Mouse (Mus musculus) intestine, embryonic 14.5 days (tissue): ENCODE results near the gene Bag5. TPM values are rescaled to one million over a fixed set of nuclear protein-coding genes. Genes with fewer than 3 reads are reported as not detected.

Source experiments
- ATAC-seq: fragments of 200-750 bp; cut with Nextera tagmentation; replicated peaks from 2 replicates; pipeline ENCODE4 v1.8.0; 2017; ENCODE audit warnings: low read depth, moderate number of reproducible peaks, moderate TSS enrichment, moderate library complexity; ENCODE audit not compliant: low FRiP score, low TSS enrichment
- DNase-seq: peaks from one replicate; pipeline ENCODE4 v3.0.0-alpha.2; 2018; ENCODE audit warnings: low spot score
- H3K27ac ChIP-seq: fragments of 300-500 bp; sonication (generic); 2 replicates; pipeline ENCODE4 v1.5.1; 2014; ENCODE audit warnings: low read depth, mild to moderate bottlenecking, control low read depth
- H3K27me3 ChIP-seq: fragments of 300-500 bp; sonication (generic); replicated peaks from 2 replicates; pipeline ENCODE4 v1.6.1; 2014; ENCODE audit warnings: low read length, control low read depth; ENCODE audit not compliant: control insufficient read depth, insufficient read depth
- H3K36me3 ChIP-seq: fragments of 300-500 bp; sonication (generic); 2 replicates; pipeline ENCODE4 v1.6.1; 2014; ENCODE audit warnings: low read length, control low read depth; ENCODE audit not compliant: control insufficient read depth, insufficient read depth
- H3K4me1 ChIP-seq: fragments of 300-500 bp; sonication (generic); replicated peaks from 2 replicates; pipeline ENCODE4 v1.6.1; 2014; ENCODE audit warnings: low read length, control low read depth, mixed read lengths; ENCODE audit not compliant: control insufficient read depth, insufficient read depth
- H3K4me2 ChIP-seq: fragments of 300-500 bp; sonication (generic); 2 replicates; pipeline ENCODE4 v1.6.1; 2014; ENCODE audit warnings: low read length
- H3K4me3 ChIP-seq: fragments of 300-500 bp; sonication (generic); 2 replicates; pipeline ENCODE4 v1.5.1; 2014; ENCODE audit warnings: low read depth, low read length, control low read depth, mixed read lengths
- H3K9ac ChIP-seq: fragments of 300-500 bp; sonication (generic); 2 replicates; pipeline ENCODE4 v1.6.1; 2014; ENCODE audit warnings: mild to moderate bottlenecking, low read length
- H3K9me3 ChIP-seq: fragments of 300-500 bp; sonication (generic); 2 replicates; pipeline ENCODE4 v1.6.1; 2016; ENCODE audit warnings: low read length, control low read depth; ENCODE audit not compliant: control insufficient read depth
- WGBS: fragments of 180-500 bp; shearing (Covaris S2); extraction: QIAGEN DNeasy Blood & Tissue Kit; methylation state at CpG from one replicate; pipeline ENCODE4 v1.1.7; 2014; 5-methylcytosine and 5-hydroxymethylcytosine counted together
- polyA plus RNA-seq: library from polyadenylated mRNA; unstranded; fragments of >200 nt; fragmentation: Nextera tagmentation; extraction: Ambion mirVana; gene quantifications from 2 replicates; pipeline ENCODE4 v1.2.1, GENCODE M21; 2014

Gene Bag5
- polyA plus RNA-seq, 1 experiment from 2014 or later, result 52.4 TPM

DNA sequence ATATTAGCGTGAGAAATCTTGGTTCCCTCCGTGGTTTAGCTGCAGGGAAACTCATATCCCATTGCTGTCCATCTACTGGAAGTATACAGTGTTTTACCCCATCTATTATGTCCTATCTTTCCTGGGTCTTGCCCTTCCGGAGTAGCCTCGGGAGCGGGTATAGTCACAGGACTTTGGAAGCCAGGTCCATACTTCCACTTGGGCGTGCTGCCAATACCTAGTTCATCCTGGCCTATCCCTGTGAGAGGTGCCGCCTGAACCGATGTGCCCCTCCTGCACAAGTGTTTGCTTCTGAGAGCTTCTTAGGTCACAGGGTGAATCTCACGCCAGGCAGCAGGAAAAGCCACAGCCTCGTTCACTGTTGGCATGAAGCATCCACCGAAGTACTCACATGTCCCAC is 23.6 kb downstream of the Bag5 start:
- Histone ChIP-seq H3K4me1 (peaks cover 37% of the 10 kb centered on the region), H3K4me3 (no peak overlapping the region), H3K9me3 (no peaks in the 10 kb centered on the region), H3K27me3 (no peaks in the 10 kb centered on the region), H3K4me2 (no peak overlapping the region), H3K27ac (no peak overlapping the region), H3K36me3 (no peaks in the 10 kb centered on the region), H3K9ac (no peak overlapping the region)
- WGBS, result 77% methylated on average over 11 of the region's 11 CpGs
- DNase-seq (no peak), ATAC-seq (no peak)

- Histone ChIP-seq H3K27ac (no peak overlapping the region), H3K4me2 (no peak overlapping the region), H3K9me3 (no peaks in the 10 kb centered on the region), H3K4me3 (no peak overlapping the region), H3K27me3 (no peaks in the 10 kb centered on the region), H3K4me1 (peaks cover 23% of the 10 kb centered on the region), H3K36me3 (0 out of 2 replicates have a peak, but pooled peaks cover 5% of the 10 kb centered on the region), H3K9ac (peak overlapping the region; percentile 17; the same call in 1 of the 2 replicates)
- DNase-seq (no peak), ATAC-seq (no peak)
- 31% methylated on average over 2 of the region's 2 CpGs for WGBS
Measured at GRCm38 (mm10) chr12:111688069-111688428, 25.0 kb downstream of the Bag5 start.

DNA sequence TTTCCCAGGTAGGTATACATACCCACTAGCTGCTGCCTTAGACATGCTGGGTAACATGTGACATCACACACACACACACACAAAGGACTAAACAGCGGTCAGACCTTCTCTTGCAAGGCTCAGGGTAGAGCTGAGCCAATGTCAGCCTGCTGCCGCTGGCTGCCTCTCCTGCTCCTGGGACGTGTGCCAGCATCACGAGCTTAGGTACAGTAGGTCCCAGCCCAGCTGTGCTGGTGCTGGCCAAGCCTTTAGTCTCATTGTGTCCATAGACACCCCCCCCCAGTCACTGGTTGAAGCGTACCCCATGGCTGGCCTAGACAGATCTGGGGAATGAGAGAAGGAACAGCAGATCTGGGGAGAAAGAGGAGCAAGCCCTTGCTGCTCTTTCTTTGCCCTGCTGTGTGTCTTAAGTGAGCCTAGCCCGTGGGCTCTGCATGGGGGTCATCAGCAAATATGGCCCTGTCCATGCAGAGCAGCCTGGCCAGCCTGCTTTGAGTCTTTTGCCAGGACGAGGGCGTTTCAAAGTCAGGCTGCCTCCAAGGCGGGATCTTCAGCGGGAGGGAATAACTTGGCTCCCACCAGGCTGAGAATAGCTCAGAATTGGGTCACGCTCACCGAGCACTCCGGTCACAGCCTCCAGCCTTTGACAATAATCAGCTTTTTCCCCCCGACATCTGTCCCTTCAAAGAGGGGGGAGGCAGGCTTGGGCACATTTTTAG is 25.5 kb downstream of the Bag5 start:
- Histone ChIP-seq H3K4me1 (peaks cover 20% of the 10 kb centered on the region), H3K9me3 (no peaks in the 10 kb centered on the region), H3K4me3 (no peak overlapping the region), H3K27ac (peak overlapping the region; percentile 51), H3K4me2 (no peak overlapping the region), H3K36me3 (0 out of 2 replicates have a peak, but pooled peaks cover 5% of the 10 kb centered on the region), H3K27me3 (no peaks in the 10 kb centered on the region), H3K9ac (peak overlapping the region; percentile 17; the same call in 1 of the 2 replicates)
- no peak for DNase-seq
- no peak for ATAC-seq
- WGBS, result 44% methylated on average over 14 of the region's 14 CpGs

- Histone ChIP-seq H3K9me3 (no peaks in the 10 kb centered on the region), H3K4me3 (no peak overlapping the region), H3K4me2 (no peak overlapping the region), H3K27ac (no peak overlapping the region), H3K27me3 (no peaks in the 10 kb centered on the region), H3K9ac (no peak overlapping the region), H3K4me1 (peaks cover 20% of the 10 kb centered on the region), H3K36me3 (0 out of 2 replicates have a peak, but pooled peaks cover 9% of the 10 kb centered on the region)
- no peak for ATAC-seq
- 86% methylated on average over 4 of the region's 4 CpGs for WGBS
- no peak for DNase-seq
Measured at GRCm38 (mm10) chr12:111686390-111686789, 26.7 kb downstream of the Bag5 start.

DNA sequence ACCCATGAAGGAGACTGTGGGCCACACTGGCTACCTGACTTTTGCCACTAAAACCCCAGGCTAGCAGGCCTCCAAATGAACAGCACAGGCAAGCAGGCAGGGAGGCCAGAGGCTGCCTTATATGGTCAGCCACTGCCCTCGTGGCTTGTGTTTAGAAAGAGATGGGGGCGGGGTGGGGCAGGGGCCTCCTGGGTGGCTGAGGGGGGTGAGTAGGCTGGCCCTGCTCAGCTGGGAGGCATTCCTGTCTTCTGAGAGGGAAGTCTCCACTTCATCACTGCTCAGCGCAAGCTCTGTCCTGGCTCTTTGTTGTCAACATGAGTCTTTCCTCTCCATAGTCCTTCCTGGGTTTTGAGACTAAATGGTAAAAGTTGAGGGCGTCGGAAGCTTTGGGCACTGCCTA is 30.3 kb downstream of the Bag5 start:
- ATAC-seq, result peak; percentile 48; the same call in 1 of the 2 replicates
- Histone ChIP-seq H3K4me1 (peaks cover 30% of the 10 kb centered on the region), H3K27me3 (no peaks in the 10 kb centered on the region), H3K9ac (0 out of 2 replicates have a peak overlapping the region, but pooled peaks have one; percentile 32), H3K4me2 (peak overlapping the region; percentile 26; the same call in 1 of the 2 replicates), H3K36me3 (peaks cover 18% of the 10 kb centered on the region; the same call in 1 of the 2 replicates), H3K9me3 (no peaks in the 10 kb centered on the region), H3K4me3 (no peak overlapping the region), H3K27ac (peak overlapping the region; percentile 91)
- DNase-seq, result no peak
- WGBS, result 34% methylated on average over 5 of the region's 5 CpGs

DNA sequence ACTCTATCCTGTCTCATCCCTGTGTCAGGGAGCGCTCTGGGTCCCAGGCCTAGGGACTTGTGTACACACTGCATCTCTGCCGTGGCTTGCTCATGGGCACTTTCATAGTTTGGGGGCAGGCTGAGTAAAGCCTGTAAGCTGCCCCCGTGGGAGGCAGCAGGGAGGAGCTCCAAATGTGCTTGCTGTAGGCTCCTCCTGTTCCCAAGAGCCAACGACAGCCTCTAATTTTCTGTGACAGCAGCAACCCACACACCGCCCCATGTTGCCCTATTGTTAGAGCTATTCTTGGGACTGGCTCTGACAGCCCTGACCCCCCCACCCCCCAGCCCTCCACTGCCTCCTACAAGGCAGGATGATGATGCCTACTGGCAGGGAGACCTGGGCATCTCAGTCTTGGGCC is 31.1 kb downstream of the Bag5 start:
- no peak for ATAC-seq
- H3K4me3 ChIP-seq, result no peak overlapping the region
- no peak overlapping the region for H3K9ac ChIP-seq
- no peaks in the 10 kb centered on the region for H3K9me3 ChIP-seq
- H3K36me3 ChIP-seq, result peaks cover 18% of the 10 kb centered on the region; the same call in 1 of the 2 replicates
- H3K4me2 ChIP-seq, result 0 out of 2 replicates have a peak overlapping the region, but pooled peaks have one; percentile 15
- DNase-seq, result no peak
- 70% methylated on average over 5 of the region's 5 CpGs for WGBS
- H3K27me3 ChIP-seq, result no peaks in the 10 kb centered on the region
- H3K27ac ChIP-seq, result peak overlapping the region; percentile 91
- H3K4me1 ChIP-seq, result peaks cover 29% of the 10 kb centered on the region

- no peaks in the 10 kb centered on the region for H3K9me3 ChIP-seq
- H3K9ac ChIP-seq, result no peak overlapping the region
- H3K27me3 ChIP-seq, result no peaks in the 10 kb centered on the region
- no peak overlapping the region for H3K4me3 ChIP-seq
- H3K36me3 ChIP-seq, result peaks cover 18% of the 10 kb centered on the region; the same call in 1 of the 2 replicates
- H3K27ac ChIP-seq, result peak overlapping the region; percentile 91
- WGBS, result 43% methylated on average over 8 of the region's 8 CpGs
- DNase-seq, result no peak
- ATAC-seq, result no peak
- peaks cover 33% of the 10 kb centered on the region for H3K4me1 ChIP-seq
- peak overlapping the region; percentile 15; the same call in 1 of the 2 replicates for H3K4me2 ChIP-seq
Measured at GRCm38 (mm10) chr12:111681305-111681704, 31.8 kb downstream of the Bag5 start.

DNA sequence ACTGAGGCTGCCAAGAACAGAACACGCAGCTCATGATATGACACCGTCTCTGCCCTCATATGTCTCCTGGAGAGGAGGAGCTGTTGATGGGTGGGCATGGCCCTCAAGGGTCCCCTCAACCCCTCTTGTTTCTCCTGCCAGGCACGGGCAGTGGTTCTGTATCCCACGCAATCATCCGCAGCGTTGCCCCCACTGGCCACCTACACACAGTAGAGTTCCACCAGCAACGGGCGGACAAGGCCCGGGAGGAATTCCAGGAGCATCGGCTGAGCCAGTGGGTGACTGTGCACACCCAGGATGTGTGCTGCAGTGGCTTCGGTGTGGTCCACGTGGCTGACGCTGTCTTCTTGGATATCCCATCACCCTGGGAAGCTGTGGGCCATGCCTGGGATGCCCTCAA is 32.4 kb downstream of the Bag5 start:
- H3K4me1 ChIP-seq, result peaks cover 33% of the 10 kb centered on the region
- H3K9me3 ChIP-seq, result no peaks in the 10 kb centered on the region
- DNase-seq (no peak), ATAC-seq (no peak)
- no peaks in the 10 kb centered on the region for H3K27me3 ChIP-seq
- no peak overlapping the region for H3K4me2 ChIP-seq
- H3K36me3 ChIP-seq, result peaks cover 18% of the 10 kb centered on the region; the same call in 1 of the 2 replicates
- no peak overlapping the region for H3K4me3 ChIP-seq
- H3K27ac ChIP-seq, result peak overlapping the region; percentile 71; the same call in 1 of the 2 replicates
- WGBS, result 93% methylated on average over 13 of the region's 13 CpGs
- H3K9ac ChIP-seq, result no peak overlapping the region
